Mouse (Mus musculus): ENCODE results near the gene Mia3. TPM values are rescaled to one million over a fixed set of nuclear protein-coding genes. Genes with fewer than 3 reads are reported as not detected.
A peak's percentile ranks its signal among the peaks of the same experiment; 100 is the strongest.
"Not testable (repeated sequence)": the region's sequence is repeated elsewhere in the genome, so short reads cannot be mapped to it uniquely, and the experiment has no call there.

Mia3 gene
- 83.8 and 95.2 TPM in 2 replicates for polyA plus RNA-seq (2016; fragmentation: Nextera tagmentation; extraction: Ambion mirVana)

DNA sequence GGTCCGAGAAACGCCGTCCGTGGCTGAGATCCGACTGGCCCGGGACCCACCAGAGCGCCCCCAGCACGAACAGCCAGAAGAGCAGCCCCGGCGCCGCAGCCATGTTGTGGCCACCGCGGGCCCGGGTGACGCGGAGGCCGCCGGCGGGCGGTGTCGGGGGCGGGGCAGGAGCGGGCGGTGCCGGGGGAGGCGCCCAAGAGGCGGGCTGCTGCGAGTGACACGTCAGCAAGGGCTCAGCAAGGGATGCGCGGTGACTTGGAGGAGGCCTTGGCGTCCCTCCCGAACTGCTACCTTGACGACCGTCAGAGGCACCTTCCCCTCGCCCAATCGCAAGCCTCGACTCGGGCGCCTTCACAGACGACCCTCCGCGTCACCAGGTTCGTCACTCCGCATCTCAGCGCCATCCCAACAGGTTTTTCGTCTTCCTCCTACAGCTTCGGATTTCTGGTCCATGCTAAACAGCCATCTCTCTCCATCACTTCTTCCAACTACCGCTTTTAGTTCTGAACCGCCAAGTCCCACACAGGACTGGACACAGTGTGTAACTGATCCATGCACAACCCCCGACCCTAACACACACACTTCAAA is at the start of gene Mia3:
Gene Mia3 (minus strand): TSS at position 127 of the 588 bp plus-strand sequence.
- DNase-seq (ENCODE audit: low spot score), result peak; percentile 94
- Histone ChIP-seq H3K36me3 (peaks cover 10% of the 10 kb centered on the region), H3K9me3 (replicated peaks) (0 out of 2 replicates have a peak, but pooled peaks cover under 1% of the 10 kb centered on the region), H3K27me3 (ENCODE audit: low read depth, poor library complexity, severe bottlenecking) (no peaks in the 10 kb centered on the region), H3K27ac (replicated peaks) (peak within 1 kb of the TSS; percentile 92), H3K4me3 (peak within 1 kb of the TSS; percentile 94), H3K4me1 (peaks cover 30% of the 10 kb centered on the region)
- under 1% methylated on average over 51 of the region's 51 CpGs for WGBS

DNA sequence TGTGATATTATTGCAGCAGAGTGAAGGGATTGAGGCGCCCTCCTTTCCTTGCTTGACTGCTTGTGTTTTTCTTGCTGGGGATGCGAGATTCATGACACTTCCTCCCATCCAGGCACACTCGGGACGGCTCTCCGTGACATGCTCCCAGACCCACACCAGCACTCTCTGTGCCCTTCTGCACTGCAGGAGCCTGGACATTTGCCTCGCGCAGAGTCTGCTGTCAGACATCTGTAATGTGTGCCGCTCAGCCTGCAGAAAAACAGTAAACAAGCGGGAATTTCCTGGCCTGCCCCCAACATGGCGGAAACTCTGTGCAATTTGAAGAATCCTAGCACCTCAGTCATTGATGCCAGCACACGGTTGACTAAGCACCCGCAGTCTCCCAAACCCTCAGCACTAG is 48.5 kb upstream of the Mia3 start, which contains the start of gene Hhipl2:
Gene Hhipl2 (plus strand): TSS at position 343 of the 400 bp plus-strand sequence.
- no peaks in the 10 kb centered on the region for H3K36me3 ChIP-seq
- H3K9me3 ChIP-seq (replicated peaks), result no peaks in the 10 kb centered on the region
- H3K27ac ChIP-seq (replicated peaks), result no peak within 1 kb of the TSS
- no peaks in the 10 kb centered on the region for H3K4me1 ChIP-seq
- no peak for DNase-seq (ENCODE audit: low spot score)
- H3K27me3 ChIP-seq (ENCODE audit: low read depth, poor library complexity, severe bottlenecking), result no peaks in the 10 kb centered on the region
- H3K4me3 ChIP-seq, result no peak within 1 kb of the TSS
- 84% methylated on average over 12 of the region's 12 CpGs for WGBS

DNA sequence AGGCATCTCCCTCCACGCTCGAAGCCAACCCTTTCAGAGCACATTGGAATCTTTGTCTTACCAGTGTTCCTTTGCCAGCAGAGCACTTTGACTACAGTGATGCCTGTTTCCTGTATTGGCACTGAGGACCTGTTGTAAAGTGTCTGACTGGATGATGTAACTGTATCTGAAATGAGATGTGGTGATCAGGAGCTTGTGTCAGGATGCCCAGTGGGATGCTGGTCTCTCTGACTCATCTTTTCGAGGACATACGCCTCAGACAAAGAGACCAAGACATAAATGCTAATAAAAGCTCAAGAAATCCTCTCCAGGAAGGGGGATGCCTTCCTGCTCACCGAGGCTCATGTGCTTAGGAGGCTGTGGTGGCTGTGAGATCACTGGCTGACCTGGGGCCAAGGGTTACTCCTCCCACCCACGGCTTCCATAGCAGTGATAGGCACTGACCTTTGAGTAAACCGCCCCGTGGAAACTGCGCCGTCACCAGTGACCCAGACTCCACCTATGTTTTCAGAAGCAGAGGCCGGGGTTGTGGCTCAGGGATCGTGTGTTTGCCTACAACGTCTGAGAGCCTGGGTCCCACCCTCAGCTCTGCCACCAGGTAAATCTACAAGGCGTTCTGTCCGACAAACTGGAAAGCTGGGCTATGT is 44.9 kb upstream of the Mia3 start:
- H3K27ac ChIP-seq (replicated peaks), result no peak overlapping the region
- H3K27me3 ChIP-seq (ENCODE audit: low read depth, poor library complexity, severe bottlenecking), result no peaks in the 10 kb centered on the region
- H3K4me1 ChIP-seq, result no peaks in the 10 kb centered on the region
- H3K36me3 ChIP-seq, result peaks cover 30% of the 10 kb centered on the region
- no peaks in the 10 kb centered on the region for H3K9me3 ChIP-seq (replicated peaks)
- no peak for DNase-seq (ENCODE audit: low spot score)
- H3K4me3 ChIP-seq, result no peak overlapping the region
- WGBS, result 92% methylated on average over 15 of the region's 15 CpGs

DNA sequence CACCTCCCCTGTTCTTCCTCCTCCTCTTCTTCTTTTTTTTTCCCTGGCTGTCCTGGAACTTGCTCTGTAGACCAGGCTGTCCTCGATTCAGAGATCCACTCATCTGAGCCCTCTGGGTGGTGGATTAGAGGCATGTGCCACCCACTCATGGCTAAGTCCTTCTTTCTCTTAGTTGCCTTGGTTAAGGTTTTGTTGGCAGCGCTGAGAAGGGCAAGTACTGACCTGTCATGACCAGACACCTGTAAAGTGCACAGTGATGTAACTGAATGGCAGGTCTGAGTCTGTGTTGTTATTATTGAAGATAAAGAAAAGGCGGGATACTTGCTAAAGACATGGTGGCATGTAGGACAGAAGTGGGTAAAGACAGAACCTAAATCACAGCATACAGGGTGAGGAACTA is 34.0 kb upstream of the Mia3 start:
- Histone ChIP-seq H3K27ac (replicated peaks) (no peak overlapping the region), H3K4me3 (no peak overlapping the region), H3K27me3 (ENCODE audit: low read depth, poor library complexity, severe bottlenecking) (no peaks in the 10 kb centered on the region), H3K9me3 (replicated peaks) (no peaks in the 10 kb centered on the region), H3K4me1 (no peaks in the 10 kb centered on the region), H3K36me3 (peaks cover 79% of the 10 kb centered on the region)
- DNase-seq (ENCODE audit: low spot score), result no peak
- 91% methylated on average over 3 of the region's 3 CpGs for WGBS

DNA sequence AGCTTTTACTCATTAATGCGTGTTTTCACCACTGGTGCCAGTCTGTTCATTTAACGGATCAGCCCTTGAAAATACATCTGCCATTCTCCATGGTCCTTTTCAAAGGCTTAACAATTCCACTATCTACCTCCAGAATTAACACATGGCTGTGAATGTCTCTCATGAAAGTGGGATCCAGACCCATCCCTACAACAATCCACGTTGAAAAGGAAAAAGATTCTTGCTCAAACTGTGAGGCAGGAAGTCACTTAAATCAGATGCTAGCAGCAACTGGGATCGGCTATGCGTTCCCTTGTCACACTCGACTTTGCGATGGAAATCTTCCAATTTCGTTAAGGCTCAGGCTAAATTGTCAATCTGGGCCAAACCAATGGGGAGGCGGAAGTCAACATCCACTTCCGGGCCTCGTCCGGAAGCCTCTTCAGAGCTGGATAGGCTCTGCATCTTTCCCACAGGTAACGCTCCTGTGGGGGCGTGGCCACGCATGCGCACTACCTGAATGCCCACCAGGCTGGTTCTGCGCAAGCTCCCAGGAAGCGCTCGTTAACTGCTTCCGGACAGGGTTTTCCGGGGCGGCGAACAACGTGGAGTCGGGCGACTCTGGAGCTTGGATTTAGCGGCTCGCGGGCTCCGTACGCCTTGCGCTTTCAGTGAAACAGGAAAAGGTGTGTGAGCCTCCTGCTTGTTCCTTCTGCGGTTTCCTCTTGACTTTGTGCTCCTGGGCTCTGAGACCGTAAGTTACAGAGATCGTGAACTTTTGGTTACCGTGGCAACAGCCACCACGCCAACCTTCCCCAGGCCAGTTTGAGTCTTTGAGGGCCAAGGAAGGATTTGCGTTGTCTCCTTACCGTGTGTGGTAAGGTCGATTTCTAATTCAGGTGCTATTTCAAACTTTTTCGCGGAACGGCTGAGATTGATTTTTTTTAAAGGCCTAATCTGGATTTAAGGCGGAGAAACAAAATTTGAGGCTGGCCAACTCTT is 19.4 kb upstream of the Mia3 start, which contains the start of gene Taf1a:
Gene Taf1a (plus strand): TSS at position 556 of the 981 bp plus-strand sequence.
- Histone ChIP-seq H3K36me3 (peaks cover 26% of the 10 kb centered on the region), H3K27ac (replicated peaks) (peak within 1 kb of the TSS; percentile 76), H3K4me3 (peak within 1 kb of the TSS; percentile 80), H3K4me1 (peaks cover 14% of the 10 kb centered on the region), H3K9me3 (replicated peaks) (no peaks in the 10 kb centered on the region), H3K27me3 (ENCODE audit: low read depth, poor library complexity, severe bottlenecking) (peaks cover 21% of the 10 kb centered on the region)
- 7% methylated on average over 44 of the region's 44 CpGs for WGBS
- peak; percentile 96 for DNase-seq (ENCODE audit: low spot score)

DNA sequence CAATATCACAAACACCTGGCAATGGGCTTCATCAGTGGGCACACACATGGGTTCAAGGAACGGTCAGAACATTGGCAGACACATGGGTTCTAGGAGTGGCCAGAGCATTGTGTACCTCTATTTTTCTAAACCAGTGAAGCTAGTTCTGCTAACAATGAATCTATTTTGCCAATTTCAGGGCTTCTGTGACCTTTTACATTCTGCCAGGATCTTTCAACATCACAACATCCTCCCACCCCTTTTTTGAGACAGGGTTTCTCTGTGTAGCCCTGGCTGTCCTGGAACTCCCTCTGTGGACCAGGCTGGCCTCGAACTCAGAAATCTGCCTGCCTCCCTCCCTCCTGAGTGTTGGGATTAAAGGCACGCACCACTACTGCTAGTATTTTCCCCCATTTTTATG is 18.1 kb upstream of the Mia3 start:
- H3K27me3 ChIP-seq (ENCODE audit: low read depth, poor library complexity, severe bottlenecking), result peaks cover 21% of the 10 kb centered on the region
- WGBS, result 96% methylated on average over 3 of the region's 3 CpGs
- H3K4me1 ChIP-seq, result peaks cover 14% of the 10 kb centered on the region
- not testable (repeated sequence) for DNase-seq (ENCODE audit: low spot score); H3K9me3 ChIP-seq (replicated peaks); H3K4me3 ChIP-seq; H3K27ac ChIP-seq (replicated peaks)
- peaks cover 16% of the 10 kb centered on the region for H3K36me3 ChIP-seq

DNA sequence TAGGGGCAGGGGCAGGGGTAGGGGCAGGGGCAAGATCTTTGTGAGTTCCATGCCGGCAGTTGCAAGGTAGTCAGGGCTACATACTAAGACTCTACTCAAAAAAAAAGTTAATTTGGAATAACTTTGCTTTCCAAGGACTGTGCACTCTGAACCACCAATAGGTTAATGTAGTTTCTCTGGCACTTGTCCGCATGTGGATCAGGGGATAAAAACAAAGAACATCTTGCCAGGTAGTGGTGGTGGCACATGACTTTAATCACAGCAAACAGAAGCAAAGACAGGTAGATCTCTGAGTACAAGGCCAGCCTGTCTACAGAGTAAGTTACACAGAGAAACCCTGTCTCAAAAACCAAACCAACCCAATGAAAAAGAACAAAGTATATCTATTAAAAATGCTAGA is 13.3 kb upstream of the Mia3 start:
- no peaks in the 10 kb centered on the region for H3K4me1 ChIP-seq
- H3K4me3 ChIP-seq, result no peak overlapping the region
- H3K36me3 ChIP-seq, result no peaks in the 10 kb centered on the region
- H3K9me3 ChIP-seq (replicated peaks), result no peaks in the 10 kb centered on the region
- H3K27ac ChIP-seq (replicated peaks), result no peak overlapping the region
- peaks cover 18% of the 10 kb centered on the region for H3K27me3 ChIP-seq (ENCODE audit: low read depth, poor library complexity, severe bottlenecking)
- DNase-seq (ENCODE audit: low spot score), result no peak
- 88% methylated on average over 2 of the region's 2 CpGs for WGBS

DNA sequence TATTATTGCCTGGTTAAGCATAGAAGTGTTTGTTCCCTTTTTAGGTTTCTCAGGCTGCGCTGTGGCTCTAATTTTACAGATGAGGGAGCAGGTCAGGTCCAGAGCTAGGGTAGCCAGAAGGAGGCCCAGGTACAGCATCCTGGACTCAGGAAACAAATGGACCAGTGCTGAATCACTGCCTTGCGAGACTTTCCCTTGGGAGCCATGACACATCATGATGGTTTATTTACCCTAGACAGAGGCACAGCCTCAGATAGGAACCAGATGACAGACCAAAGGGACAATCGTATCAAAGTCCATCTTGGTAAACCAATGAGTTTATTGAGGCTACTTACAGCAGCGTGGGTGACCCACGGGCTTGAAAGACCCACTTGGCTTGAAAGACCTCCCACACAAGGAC is 12.5 kb upstream of the Mia3 start:
- DNase-seq (ENCODE audit: low spot score), result no peak
- peaks cover 11% of the 10 kb centered on the region for H3K27me3 ChIP-seq (ENCODE audit: low read depth, poor library complexity, severe bottlenecking)
- H3K4me3 ChIP-seq, result no peak overlapping the region
- H3K36me3 ChIP-seq, result no peaks in the 10 kb centered on the region
- WGBS, result 81% methylated on average over 5 of the region's 5 CpGs
- H3K27ac ChIP-seq (replicated peaks), result no peak overlapping the region
- no peaks in the 10 kb centered on the region for H3K9me3 ChIP-seq (replicated peaks)
- no peaks in the 10 kb centered on the region for H3K4me1 ChIP-seq

DNA sequence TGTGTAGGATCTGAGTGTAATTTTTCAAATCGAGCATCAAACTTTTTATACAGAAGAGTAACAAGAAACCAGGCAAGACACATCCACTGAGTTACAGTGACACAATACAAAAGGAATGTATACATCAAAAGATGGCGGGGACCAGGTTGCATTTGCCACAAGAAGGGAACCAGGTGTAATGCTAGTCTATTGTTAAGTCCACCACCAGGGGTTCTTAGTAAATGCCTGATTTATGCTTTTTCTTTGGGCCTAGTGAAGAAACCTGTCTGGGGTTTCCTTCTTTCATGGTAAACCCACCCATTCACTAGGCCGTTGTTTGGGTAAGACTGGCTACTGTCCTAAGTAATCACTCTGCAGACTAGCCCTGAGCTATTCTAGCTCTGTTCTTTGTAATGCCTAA is 10.0 kb upstream of the Mia3 start:
- H3K27me3 ChIP-seq (ENCODE audit: low read depth, poor library complexity, severe bottlenecking); H3K4me3 ChIP-seq; H3K4me1 ChIP-seq; DNase-seq (ENCODE audit: low spot score); H3K27ac ChIP-seq (replicated peaks); H3K36me3 ChIP-seq; H3K9me3 ChIP-seq (replicated peaks): not testable (repeated sequence)
- 84% methylated on average over 3 of the region's 3 CpGs for WGBS

DNA sequence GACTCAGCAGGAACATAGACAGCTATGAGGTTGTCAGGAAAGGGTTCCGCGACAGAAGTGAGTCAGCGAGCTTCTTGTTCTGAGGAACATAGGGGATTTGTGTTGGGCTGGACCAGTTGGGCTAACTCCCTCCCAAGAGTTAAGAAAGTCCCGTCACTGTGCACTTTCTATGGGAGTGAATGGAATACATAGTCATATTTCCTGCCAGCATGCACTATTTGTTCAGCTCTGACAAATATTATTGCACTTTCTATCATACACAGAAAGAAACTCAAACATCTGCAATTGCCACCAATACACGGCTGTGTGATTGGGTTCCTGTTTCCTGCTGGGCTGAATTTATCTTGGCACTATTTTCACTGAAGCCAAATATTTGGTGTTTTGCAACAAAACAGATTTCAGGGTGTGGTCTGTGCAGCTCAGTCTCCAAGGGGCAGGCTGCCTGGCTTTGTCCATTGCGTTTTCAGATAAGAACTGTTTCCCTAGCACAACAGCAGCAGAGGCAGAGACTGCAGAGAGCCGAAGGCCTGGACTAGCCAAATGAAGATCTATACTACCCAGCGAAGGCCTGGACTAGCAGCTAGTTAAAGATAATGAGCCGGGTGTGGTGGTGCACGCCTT is 9.1 kb upstream of the Mia3 start:
- peaks cover 5% of the 10 kb centered on the region for H3K9me3 ChIP-seq (replicated peaks)
- no peak for DNase-seq (ENCODE audit: low spot score)
- no peaks in the 10 kb centered on the region for H3K4me1 ChIP-seq
- H3K4me3 ChIP-seq, result no peak overlapping the region
- 89% methylated on average over 10 of the region's 10 CpGs for WGBS
- no peaks in the 10 kb centered on the region for H3K36me3 ChIP-seq
- H3K27me3 ChIP-seq (ENCODE audit: low read depth, poor library complexity, severe bottlenecking), result no peaks in the 10 kb centered on the region; the same call in 1 of the 2 replicates
- H3K27ac ChIP-seq (replicated peaks), result no peak overlapping the region

DNA sequence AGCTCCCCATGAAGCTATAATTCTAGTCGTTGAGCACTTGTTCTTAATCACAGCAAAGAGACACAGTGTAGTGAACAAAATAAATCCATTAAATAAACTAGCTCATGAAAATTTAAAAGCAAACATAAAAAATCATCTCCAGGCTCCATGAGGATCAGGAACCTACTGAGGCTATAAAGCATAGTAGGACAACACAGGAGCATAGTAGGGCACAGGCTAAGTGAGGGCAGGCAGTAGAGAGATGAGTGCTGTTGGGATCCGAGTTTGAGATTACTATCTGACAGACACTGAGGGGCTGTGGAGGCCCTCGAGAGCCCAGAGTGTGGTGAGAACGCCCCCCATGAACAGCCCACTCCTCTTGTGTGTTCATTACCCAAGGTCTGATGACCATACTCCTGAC is 7.7 kb upstream of the Mia3 start:
- no peak for DNase-seq (ENCODE audit: low spot score)
- Histone ChIP-seq H3K27me3 (ENCODE audit: low read depth, poor library complexity, severe bottlenecking) (no peaks in the 10 kb centered on the region), H3K4me1 (no peaks in the 10 kb centered on the region), H3K36me3 (no peaks in the 10 kb centered on the region), H3K9me3 (replicated peaks) (peaks cover 5% of the 10 kb centered on the region), H3K27ac (replicated peaks) (no peak overlapping the region), H3K4me3 (no peak overlapping the region)
- 81% methylated on average over 4 of the region's 4 CpGs for WGBS

DNA sequence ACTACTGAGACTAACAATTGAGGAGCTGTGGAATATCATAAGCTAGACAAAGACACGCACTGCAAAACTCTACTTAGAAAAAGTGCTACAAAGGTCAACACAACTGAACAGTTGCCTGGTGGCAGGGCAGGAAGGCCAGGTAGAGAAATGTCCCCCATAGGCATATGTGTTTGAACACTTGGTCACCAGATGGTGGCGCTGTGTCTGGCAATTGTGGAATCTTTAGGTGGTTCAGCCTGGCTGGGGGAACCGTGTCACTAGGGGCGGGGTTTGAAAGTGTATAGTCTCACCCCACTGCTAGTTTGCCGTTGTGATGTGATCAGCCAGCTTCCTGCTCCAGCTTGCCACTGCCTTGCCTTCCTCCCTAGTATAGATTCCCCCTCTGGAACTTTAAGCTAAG is 5.4 kb upstream of the Mia3 start:
- H3K27ac ChIP-seq (replicated peaks), result no peak overlapping the region
- 83% methylated on average over 5 of the region's 5 CpGs for WGBS
- DNase-seq (ENCODE audit: low spot score), result no peak
- H3K36me3 ChIP-seq, result no peaks in the 10 kb centered on the region
- H3K4me1 ChIP-seq, result peaks cover 7% of the 10 kb centered on the region
- H3K4me3 ChIP-seq, result no peak overlapping the region
- H3K27me3 ChIP-seq (ENCODE audit: low read depth, poor library complexity, severe bottlenecking), result no peaks in the 10 kb centered on the region
- peaks cover 5% of the 10 kb centered on the region for H3K9me3 ChIP-seq (replicated peaks)

All from midbrain, embryonic 10.5 days (tissue).